Mouse (Mus musculus): ENCODE measurements around the gene B3galnt1.
A peak's percentile ranks its signal among the peaks of the same experiment; 100 is the strongest.
"Not testable (repeated sequence)": the region's sequence is repeated elsewhere in the genome, so short reads cannot be mapped to it uniquely, and the experiment has no call there.

B3galnt1 gene

GRCm38 (mm10) chr3:69598261-69599165 is at the start of gene B3galnt1:
TSS of gene B3galnt1 (minus strand) at chr3:69598960.
- peak; percentile 80 for DNase-seq (ENCODE audit: low spot score)

- DNase-seq (ENCODE audit: low spot score): no peak
Measured at GRCm38 (mm10) chr3:69634521-69634920, 35.8 kb upstream of the B3galnt1 start.

DNA sequence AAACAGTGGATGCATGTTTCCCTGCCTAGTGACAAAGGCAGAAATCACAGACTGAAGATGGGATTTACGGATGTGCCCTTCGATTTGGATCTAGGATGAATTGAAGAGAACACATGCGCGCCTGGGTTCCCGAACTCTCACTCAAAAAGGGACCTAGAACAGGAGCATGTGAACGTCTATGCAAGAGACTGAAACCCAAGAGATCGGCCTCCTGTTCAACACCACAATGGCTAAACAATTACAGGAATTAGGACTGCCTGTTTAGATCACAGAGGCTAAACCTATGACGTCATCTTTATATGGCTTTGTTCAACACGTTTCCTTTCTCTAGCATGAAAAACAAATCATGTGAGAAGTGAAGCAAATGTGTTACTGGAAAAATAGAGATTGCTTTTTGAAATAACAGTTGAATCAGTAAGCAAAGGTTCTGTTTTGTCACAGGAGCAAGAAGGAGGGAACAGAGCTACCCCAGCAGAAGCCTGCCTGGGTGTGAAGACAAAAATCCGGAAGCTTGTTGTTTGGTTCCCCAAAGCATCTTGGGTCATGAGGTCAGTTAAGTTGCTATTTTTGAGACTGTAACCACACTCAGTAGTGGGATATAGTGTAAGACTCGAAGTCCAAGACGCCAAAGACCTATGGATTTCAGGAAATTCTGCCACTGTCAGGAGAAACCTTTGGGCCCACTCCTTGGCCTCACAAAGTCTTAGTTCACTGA is 35.1 kb upstream of the B3galnt1 start:
- no peak for DNase-seq (ENCODE audit: low spot score)

- DNase-seq (ENCODE audit: low spot score): no peak
Measured at GRCm38 (mm10) chr3:69626963-69627590, 28.3 kb upstream of the B3galnt1 start.

DNA sequence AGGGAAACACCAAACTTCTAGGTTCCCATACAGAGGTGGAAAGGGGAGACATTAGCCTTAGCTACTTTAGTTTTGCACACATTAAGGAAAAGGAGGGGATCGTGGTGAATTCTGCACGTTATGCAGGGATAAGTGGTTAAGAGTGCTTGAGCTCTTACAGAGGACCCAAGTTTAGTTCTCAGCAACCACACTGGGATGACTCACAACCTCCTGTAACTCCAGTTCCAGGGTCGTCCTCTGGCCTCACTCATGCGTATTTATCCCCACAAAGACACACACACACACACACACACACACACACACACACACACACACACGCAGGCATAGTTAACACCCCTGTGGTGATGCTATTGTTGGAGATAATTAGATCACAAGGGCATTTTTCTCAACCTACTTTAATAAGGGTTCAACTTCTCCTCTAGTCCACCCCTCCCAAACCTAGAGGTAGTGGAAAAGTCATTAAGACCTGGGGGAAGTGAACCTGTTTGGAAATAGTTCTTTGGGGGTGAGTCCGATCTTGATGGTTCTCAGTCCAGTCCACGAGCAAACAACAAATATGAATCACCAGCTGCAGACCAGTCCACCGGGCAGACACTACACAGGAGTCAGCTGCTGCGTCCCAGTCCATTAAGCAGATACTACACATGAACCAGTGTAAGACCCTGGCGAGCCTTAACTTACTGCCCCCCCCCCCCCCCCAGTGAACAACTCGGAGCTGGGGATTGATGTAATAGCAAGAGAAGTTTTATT is 27.6 kb upstream of the B3galnt1 start:
- no peak for DNase-seq (ENCODE audit: low spot score)

DNA sequence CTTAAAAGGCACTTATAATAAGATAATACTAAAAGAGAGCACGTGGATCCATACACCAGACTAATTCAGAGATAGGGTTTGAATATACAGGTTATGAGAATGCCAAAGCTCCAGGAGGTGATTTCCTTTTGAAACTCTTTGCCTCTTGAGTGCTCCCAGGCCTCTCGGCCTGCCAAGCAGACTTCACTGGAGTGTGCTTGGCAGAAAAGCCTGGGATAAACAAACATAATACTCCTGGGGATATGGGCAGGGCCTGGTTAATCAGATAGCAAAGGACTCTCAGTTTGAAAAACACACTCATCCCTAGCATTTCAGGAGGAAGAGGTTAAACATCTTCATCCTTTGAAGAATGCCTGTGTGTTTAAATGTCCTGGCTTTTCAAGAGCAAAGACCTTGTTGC is 25.4 kb upstream of the B3galnt1 start:
- DNase-seq (ENCODE audit: low spot score): no peak

- DNase-seq (ENCODE audit: low spot score): no peak
Measured at GRCm38 (mm10) chr3:69607909-69608308, 9.1 kb upstream of the B3galnt1 start.

DNA sequence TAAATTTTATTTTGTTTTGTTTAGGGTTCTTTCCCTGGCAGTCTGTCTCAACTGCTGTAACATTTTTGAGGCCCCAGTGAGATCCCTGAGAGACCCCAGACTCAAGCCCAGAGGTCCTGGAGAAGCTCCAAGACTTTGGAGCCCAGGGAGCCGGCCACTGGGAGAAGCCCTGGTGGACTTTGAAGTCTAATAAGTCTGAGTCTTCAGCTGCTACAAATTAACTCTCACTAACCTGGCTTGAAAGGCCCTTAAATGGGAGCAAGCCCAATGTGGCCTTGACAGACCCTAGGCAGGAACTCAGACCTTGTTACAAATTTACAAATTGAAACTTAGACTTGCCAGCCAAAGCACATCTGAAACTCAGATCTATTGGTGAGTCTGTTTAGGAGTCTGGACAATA is 8.7 kb upstream of the B3galnt1 start:
- no peak for DNase-seq (ENCODE audit: low spot score)

GRCm38 (mm10) chr3:69606923-69607322 is 8.2 kb upstream of the B3galnt1 start:
- no peak for DNase-seq (ENCODE audit: low spot score)

DNA sequence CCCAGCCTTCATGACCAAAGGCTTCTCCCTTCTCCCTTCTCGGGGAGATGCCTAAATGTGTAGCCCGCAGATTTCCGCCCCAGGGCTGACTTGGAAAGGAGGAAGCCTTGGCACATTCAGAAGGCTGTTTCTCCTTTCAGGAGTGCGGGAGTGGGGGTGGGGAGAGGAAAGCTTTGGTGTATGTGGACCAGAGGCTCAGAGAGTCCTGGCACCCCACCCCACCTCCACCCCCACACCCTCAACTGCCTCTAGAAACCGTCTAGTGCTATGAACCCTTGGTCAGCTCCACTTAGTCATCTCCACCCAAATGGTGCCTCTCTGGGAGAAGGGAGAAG is 373 bp upstream of the B3galnt1 start:
- DNase-seq (ENCODE audit: low spot score): peak; percentile 35

GRCm38 (mm10) chr3:69597816-69598215 is 944 bp downstream of the B3galnt1 start:
- no peak for DNase-seq (ENCODE audit: low spot score)

- no peak for DNase-seq (ENCODE audit: low spot score)
Measured at GRCm38 (mm10) chr3:69597211-69597610, 1.5 kb downstream of the B3galnt1 start.

GRCm38 (mm10) chr3:69596116-69596515 is 2.6 kb downstream of the B3galnt1 start:
- no peak for DNase-seq (ENCODE audit: low spot score)

- no peak for DNase-seq (ENCODE audit: low spot score)
Measured at GRCm38 (mm10) chr3:69594071-69594470, 4.7 kb downstream of the B3galnt1 start.

GRCm38 (mm10) chr3:69593426-69593825 is 5.3 kb downstream of the B3galnt1 start:
- no peak for DNase-seq (ENCODE audit: low spot score)

DNA sequence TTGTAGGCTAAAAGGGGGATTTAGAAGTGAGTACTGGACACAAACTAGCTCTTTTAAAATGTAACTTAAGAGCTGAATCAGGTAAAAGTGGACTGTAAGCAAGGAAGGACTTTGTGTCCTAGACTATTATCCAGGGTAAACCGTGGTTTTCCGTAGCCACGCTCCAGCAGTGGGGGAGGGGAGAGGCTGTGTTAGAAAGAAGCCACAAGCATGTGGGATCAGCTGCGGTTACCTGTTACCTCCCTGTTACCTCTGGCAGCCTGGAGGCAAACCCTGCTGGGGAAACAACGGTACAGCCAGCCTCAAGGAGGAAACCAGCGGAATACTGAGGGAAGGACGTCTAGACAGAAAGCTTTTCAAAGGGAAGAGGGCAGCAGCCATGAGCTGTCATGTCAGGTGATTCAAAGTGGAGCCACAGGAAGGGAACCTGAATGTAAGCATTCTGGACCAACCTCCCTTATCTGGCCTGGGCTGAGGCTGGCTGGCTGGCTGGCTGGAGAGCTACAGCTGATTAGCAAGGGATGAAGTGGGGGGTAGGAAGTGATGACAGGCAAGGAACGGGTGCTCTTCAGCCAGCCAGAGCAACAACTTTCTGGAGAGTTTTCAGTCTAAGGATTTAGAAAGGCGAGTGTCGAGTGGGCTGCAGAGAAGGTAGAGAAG is 10.5 kb downstream of the B3galnt1 start:
- no peak for DNase-seq (ENCODE audit: low spot score)

DNA sequence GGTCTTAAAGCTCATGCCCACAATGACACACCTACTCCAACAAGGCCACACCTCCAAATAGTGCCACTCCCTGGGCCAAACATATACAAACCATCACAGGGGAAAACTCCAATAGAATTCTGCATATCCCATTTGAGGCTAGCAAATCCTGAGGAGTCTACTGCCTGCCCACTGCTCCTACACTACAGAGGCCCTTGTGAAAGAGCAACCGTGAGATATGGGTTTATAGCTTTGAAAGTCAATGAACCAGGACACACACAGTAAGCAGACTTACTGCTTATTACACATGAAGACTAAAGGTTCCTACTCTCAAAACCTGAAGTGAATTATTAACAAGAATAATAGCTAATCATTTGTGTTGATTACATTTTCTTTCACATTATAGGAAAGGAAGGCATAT is 15.0 kb downstream of the B3galnt1 start:
- DNase-seq (ENCODE audit: low spot score): no peak

- no peak for DNase-seq (ENCODE audit: low spot score)
Measured at GRCm38 (mm10) chr3:69578791-69579190, 20.0 kb downstream of the B3galnt1 start.

DNA sequence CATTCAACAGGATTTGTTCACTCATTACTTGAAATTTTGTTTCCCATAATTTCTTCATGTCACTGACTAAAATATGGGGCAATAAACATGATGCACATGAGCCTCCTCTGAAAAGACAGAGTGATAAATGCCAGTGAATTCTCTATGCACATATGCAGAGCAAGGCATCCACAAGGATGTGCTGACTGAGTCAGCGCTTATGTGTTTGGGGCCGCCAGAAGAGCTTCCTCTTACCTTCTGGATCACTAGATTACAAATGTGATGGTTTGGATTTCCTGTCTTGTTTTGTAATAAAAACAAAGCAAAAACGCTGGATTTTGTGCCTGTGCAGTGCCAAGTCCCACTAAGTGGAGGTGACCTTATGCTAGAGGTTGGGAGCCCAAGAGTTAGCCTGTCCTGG is 22.0 kb downstream of the B3galnt1 start:
- no peak for DNase-seq (ENCODE audit: low spot score)

DNA sequence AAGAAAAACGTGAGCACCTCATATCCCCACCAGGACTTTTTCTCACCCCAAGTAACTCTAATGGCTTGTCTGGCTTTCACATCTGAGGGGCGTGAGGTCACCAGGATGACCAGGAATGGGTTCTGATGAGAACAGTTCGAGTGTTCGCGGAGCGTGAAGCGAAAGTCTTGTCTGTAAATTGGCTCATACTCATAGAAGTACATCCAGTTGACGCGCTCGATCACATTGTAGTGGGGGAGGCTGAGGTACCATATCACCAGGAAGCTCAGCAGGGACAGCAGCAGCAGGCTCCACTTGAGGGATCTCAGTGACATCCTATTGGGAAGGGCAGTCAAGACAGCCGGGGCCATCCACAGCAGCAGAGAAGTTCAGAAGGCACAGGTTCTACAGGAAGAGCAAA is 23.2 kb downstream of the B3galnt1 start:
- no peak for DNase-seq (ENCODE audit: low spot score)

DNA sequence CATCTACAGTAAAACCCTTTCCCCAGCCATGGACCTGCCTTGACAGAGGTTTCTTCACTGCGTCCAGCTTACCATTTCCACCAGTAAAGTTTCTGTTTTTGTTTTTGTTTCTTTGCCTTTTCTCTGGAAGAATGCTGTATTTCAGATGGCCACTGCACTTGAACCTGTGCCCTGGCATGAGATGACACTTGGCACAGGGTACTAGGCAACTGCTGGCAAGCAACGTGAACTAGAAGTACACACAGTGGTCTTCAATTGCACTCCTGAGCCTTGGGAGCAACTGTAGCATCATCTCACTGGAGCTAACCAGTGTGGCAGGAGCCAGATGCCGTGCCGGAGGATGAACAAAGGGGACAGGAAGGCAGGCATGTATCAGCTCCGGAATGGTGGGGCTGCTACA is 26.2 kb downstream of the B3galnt1 start:
- DNase-seq (ENCODE audit: low spot score): no peak

DNA sequence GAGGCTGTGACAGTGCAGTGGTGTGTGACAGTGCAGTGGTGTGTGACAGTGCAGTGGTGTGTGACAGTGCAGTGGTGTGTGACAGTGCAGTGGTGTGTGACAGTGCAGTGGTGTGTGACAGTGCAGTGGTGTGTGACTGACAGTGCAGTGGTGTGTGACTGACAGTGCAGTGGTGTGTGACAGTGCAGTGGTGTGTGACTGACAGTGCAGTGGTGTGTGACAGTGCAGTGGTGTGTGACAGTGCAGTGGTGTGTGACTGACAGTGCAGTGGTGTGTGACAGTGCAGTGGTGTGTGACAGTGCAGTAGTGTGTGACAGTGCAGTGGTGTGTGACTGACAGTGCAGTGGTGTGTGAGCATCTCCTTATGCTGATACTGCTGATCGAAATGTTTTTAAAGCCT is 33.2 kb downstream of the B3galnt1 start:
- not testable (repeated sequence) for DNase-seq (ENCODE audit: low spot score)
